In genomic region chr4:41754797-41755337, GRCm38 (mm10) we compare ENCODE assay signal across 8 mouse cellular contexts. TPM values are rescaled to one million over a fixed set of nuclear protein-coding genes. Genes with fewer than 3 reads are reported as not detected.
A peak's percentile ranks its signal among the peaks of the same experiment; 100 is the strongest.
DNase-seq lines count a peak whose midpoint lies in the region; ATAC-seq lines count a peak whose summit lies in the region.

Gene Galt, plus strand, starts transcription at chr4:41755228.

- no peaks in the 10 kb centered on the region for H3K27me3 ChIP-seq in kidney, embryonic 16.5 days (ENCODE audit: insufficient read depth, low read length)
- no peaks in the 10 kb centered on the region for H3K27me3 ChIP-seq in erythroblast, embryonic 14.5 days (ENCODE audit: control insufficient read depth)
- no peaks in the 10 kb centered on the region for H3K27me3 ChIP-seq in limb, embryonic 12.5 days
- no peaks in the 10 kb centered on the region for H3K27me3 ChIP-seq in neural tube, embryonic 14.5 days (ENCODE audit: control insufficient read depth, insufficient read depth, low read length)

- ATAC-seq in kidney, embryonic 16.5 days (ENCODE audit: low FRiP score, low TSS enrichment): peak; percentile 58
- ATAC-seq in limb, embryonic 12.5 days (ENCODE audit: insufficient number of reproducible peaks, insufficient read depth, low FRiP score, low TSS enrichment, low read depth): peak; percentile 13; the same call in 1 of the 2 replicates
- peak; percentile 62 for ATAC-seq in neural tube, embryonic 14.5 days (ENCODE audit: low read depth)

- intact Hi-C loops in heart, postnatal 25 days (cut with DNase I): no loop called here

- H3K27ac ChIP-seq in kidney, embryonic 16.5 days (ENCODE audit: low read length): peak within 1 kb of the TSS; percentile 89
- peak within 1 kb of the TSS; percentile 89 for H3K27ac ChIP-seq in limb, embryonic 12.5 days
- peak within 1 kb of the TSS; percentile 72 for H3K27ac ChIP-seq in neural tube, embryonic 14.5 days (ENCODE audit: low read depth, low read length)

- peak within 1 kb of the TSS; percentile 84 for H3K4me2 ChIP-seq in kidney, embryonic 16.5 days (replicated peaks; ENCODE audit: low read depth, low read length)
- peak within 1 kb of the TSS; percentile 86 for H3K4me2 ChIP-seq in limb, embryonic 12.5 days
- peak within 1 kb of the TSS; percentile 93 for H3K4me2 ChIP-seq in neural tube, embryonic 14.5 days (ENCODE audit: low read depth, low read length)

- no peaks in the 10 kb centered on the region for H3K36me3 ChIP-seq in kidney, embryonic 16.5 days (ENCODE audit: insufficient read depth, low read length)
- peaks cover 19% of the 10 kb centered on the region for H3K36me3 ChIP-seq in erythroblast, embryonic 14.5 days (ENCODE audit: control insufficient read depth)
- peaks cover 26% of the 10 kb centered on the region for H3K36me3 ChIP-seq in limb, embryonic 12.5 days
- H3K36me3 ChIP-seq in neural tube, embryonic 14.5 days (ENCODE audit: control insufficient read depth, insufficient read depth, low read length): no peaks in the 10 kb centered on the region

- no peaks in the 10 kb centered on the region for H3K9me3 ChIP-seq in kidney, embryonic 16.5 days (ENCODE audit: low read length)
- no peaks in the 10 kb centered on the region for H3K9me3 ChIP-seq in erythroblast, embryonic 14.5 days (ENCODE audit: control insufficient read depth, low read length)
- no peaks in the 10 kb centered on the region for H3K9me3 ChIP-seq in limb, embryonic 12.5 days
- H3K9me3 ChIP-seq in neural tube, embryonic 14.5 days (ENCODE audit: control insufficient read depth, low read length): no peaks in the 10 kb centered on the region

- peak within 1 kb of the TSS; percentile 62 for H3K4me3 ChIP-seq in kidney, embryonic 16.5 days (ENCODE audit: low read length)
- H3K4me3 ChIP-seq in erythroblast, embryonic 14.5 days (replicated peaks): peak within 1 kb of the TSS; percentile 82
- peak within 1 kb of the TSS; percentile 70 for H3K4me3 ChIP-seq in limb, embryonic 12.5 days (replicated peaks)
- H3K4me3 ChIP-seq in neural tube, embryonic 14.5 days (ENCODE audit: low read depth, low read length): peak within 1 kb of the TSS; percentile 76

- H3K4me1 ChIP-seq in kidney, embryonic 16.5 days (ENCODE audit: insufficient read depth, low read length): peaks cover 22% of the 10 kb centered on the region
- H3K4me1 ChIP-seq in erythroblast, embryonic 14.5 days (ENCODE audit: control insufficient read depth): peaks cover 23% of the 10 kb centered on the region
- H3K4me1 ChIP-seq in limb, embryonic 12.5 days (replicated peaks): peaks cover 16% of the 10 kb centered on the region
- peaks cover 9% of the 10 kb centered on the region; the same call in 1 of the 2 replicates for H3K4me1 ChIP-seq in neural tube, embryonic 14.5 days (ENCODE audit: control insufficient read depth, insufficient read depth, low read length)

- peak within 1 kb of the TSS; percentile 82 for H3K9ac ChIP-seq in kidney, embryonic 16.5 days (replicated peaks; ENCODE audit: low read length)
- H3K9ac ChIP-seq in limb, embryonic 12.5 days (replicated peaks): peak within 1 kb of the TSS; percentile 65
- H3K9ac ChIP-seq in neural tube, embryonic 14.5 days (replicated peaks; ENCODE audit: low read depth, low read length): peak within 1 kb of the TSS; percentile 76

- no peak for DNase-seq in kidney, adult 11 months
- peak; percentile 66 for DNase-seq in MN1 (ENCODE audit: low spot score)
- no peak for DNase-seq in heart, postnatal 25 days (ENCODE audit: low spot score)
- no peak for DNase-seq in frontal cortex, postnatal 25 days (ENCODE audit: low spot score in 2 of 2)

- 13% methylated on average over 14 of the region's 14 CpGs for WGBS in kidney, embryonic 16.5 days
- 12% methylated on average over 14 of the region's 14 CpGs for WGBS in limb, embryonic 12.5 days
- 13% methylated on average over 14 of the region's 14 CpGs for WGBS in neural tube, embryonic 14.5 days

RNA-seq across cellular contexts. Expression of gene Galt, which starts in this region (rescaled TPM):
- 61.9 and 65.5 TPM in 2 replicates for polyA plus RNA-seq in kidney, embryonic 16.5 days (2015; fragmentation: Nextera tagmentation; extraction: Ambion mirVana)
- 0.87 and 2.4 TPM in 2 replicates for polyA plus RNA-seq in erythroblast, embryonic 14.5 days (2012)
- total RNA-seq in heart, postnatal 25 days (2021): 10 to 100 TPM; 52.1 to 52.9 TPM
- polyA plus RNA-seq in limb, embryonic 12.5 days (2016; fragmentation: Nextera tagmentation; extraction: Ambion mirVana): 39.4 and 41.7 TPM in 2 replicates
- polyA plus RNA-seq in neural tube, embryonic 14.5 days (2014; fragmentation: Nextera tagmentation; extraction: Ambion mirVana): 42.6 and 53.5 TPM in 2 replicates

Comparison
In these comparisons a context has a peak if more than half of its experiments do, and no peak if none do; other contexts are left out.
1. RNA of gene Galt (polyA plus RNA-seq): 61.9 to 65.5 TPM in kidney, embryonic 16.5 days, 42.6 to 53.5 TPM in neural tube, embryonic 14.5 days and 39.4 to 41.7 TPM in limb, embryonic 12.5 days; 0.87 to 2.4 TPM in erythroblast, embryonic 14.5 days; every median in the first group is over 10 times any median in the second.
2. Peak in every context shown above with its lines, with median percentiles within 50 percentile points of each other: ATAC-seq, H3K27ac ChIP-seq, H3K4me2 ChIP-seq, H3K4me3 ChIP-seq and H3K9ac ChIP-seq.